ENCODE assay signal across 8 mouse cellular contexts in genomic region chr7:80729662-80730061, GRCm38 (mm10). TPM values are rescaled to one million over a fixed set of nuclear protein-coding genes. Genes with fewer than 3 reads are reported as not detected.
DNase-seq lines count a peak whose midpoint lies in the region; ATAC-seq lines count a peak whose summit lies in the region.

No protein-coding gene starts in this region.

- DNase-seq in CD4-positive, CD25-positive, alpha-beta regulatory T cell, adult 2 months (ENCODE audit: low read depth, low spot score): peak; percentile 82
- peak; percentile 79 for DNase-seq in adrenal gland, adult 18-20 months (ENCODE audit: low spot score in 2 of 2)
- DNase-seq in embryo, embryonic 10 days (ENCODE audit: low spot score): peak; percentile 66
- peak; percentile 70 for DNase-seq in kidney, postnatal 14 days
- peak; percentile 56 to 58 for DNase-seq in lung, adult 18-20 months
- DNase-seq in ovary, postnatal 14 days (ENCODE audit: low spot score): peak; percentile 72
- DNase-seq in thymus, postnatal 10 days (ENCODE audit: low spot score in 2 of 2): peak; percentile 50 to 80

- ATAC-seq in granulocyte monocyte progenitor cell, adult 5-6 weeks (replicated peaks; ENCODE audit: poor library complexity, severe bottlenecking): peak; percentile 76

RNA-seq across cellular contexts. Expression of gene Crtc3, which starts 41.0 kb away (rescaled TPM):
- total RNA-seq in adrenal gland, adult 18-20 months (2021): 10 to 100 TPM; 20.5 to 24.9 TPM
- total RNA-seq in granulocyte monocyte progenitor cell, adult 5-6 weeks (2014; fragmentation: Nextera tagmentation): 21.7 and 33.0 TPM in 2 replicates
- total RNA-seq in granulocyte monocyte progenitor cell, adult 5-6 weeks (2017): 6.2 and 6.8 TPM in 2 replicates

Comparison
In these comparisons a context has a peak if more than half of its experiments do, and no peak if none do; other contexts are left out.
1. Peak in every context shown above with its lines: DNase-seq and ATAC-seq.